In genomic region chrX:71972686-71973085, GRCm38 (mm10) we compare ENCODE assay signal across 16 mouse cellular contexts.
"Had no signal": no experiment of that assay in that cellular context is flagged by ENCODE, and none has a peak within 500 bp of the region (broad histone marks: within the 10 kb centered on the region; RNA-seq: fewer than 3 reads in every experiment).

Gene Fate1 (plus strand): TSS chrX:71972986.

- DNase-seq: heart, postnatal 10 days; heart, postnatal 14 days; heart, postnatal 36 days; heart, postnatal 4 days; kidney, adult 11 months; kidney, adult 18-20 months; kidney, adult 2 months; kidney, adult 8-10 months; kidney, adult 9 months; kidney, postnatal 10 days; kidney, postnatal 14 days; kidney, postnatal 25 days; kidney, postnatal 36 days; kidney, postnatal 4 days; layer of hippocampus, adult 9-11 months; layer of hippocampus, postnatal 36 days had no signal
